Mouse (Mus musculus) lung, postnatal 0 days (tissue): ENCODE measurements at regions not wholly inside any gene's neighbourhood (a gene's known extent, or its start where the extent isn't known, plus 50 kb on each side); places are given as distances from the start of the nearest gene placed in this dataset.

ENCODE experiments used
- ATAC-seq: fragments of 200-750 bp; cut with Nextera tagmentation; 2 replicates; pipeline ENCODE4 v1.8.0; 2017; ENCODE audit warnings: moderate library complexity
- DNase-seq: peaks from one replicate; pipeline ENCODE4 v3.0.0-alpha.2; 2016; ENCODE audit warnings: low spot score
- H3K27ac ChIP-seq: fragments of 300-500 bp; sonication (generic); 2 replicates; pipeline ENCODE4 v1.5.1; 2014; ENCODE audit warnings: antibody characterized with exemption, mild to moderate bottlenecking, low read length, mixed read lengths
- H3K27me3 ChIP-seq: fragments of 300-500 bp; sonication (generic); replicated peaks from 2 replicates; pipeline ENCODE4 v1.6.1; 2014; ENCODE audit warnings: low read length, mixed read lengths; ENCODE audit not compliant: insufficient read depth
- H3K36me3 ChIP-seq: fragments of 300-500 bp; sonication (generic); 2 replicates; pipeline ENCODE4 v1.6.1; 2014; ENCODE audit warnings: low read length, mixed read lengths; ENCODE audit not compliant: insufficient read depth
- H3K4me1 ChIP-seq: fragments of 300-500 bp; sonication (generic); 2 replicates; pipeline ENCODE4 v1.6.1; 2014; ENCODE audit warnings: antibody characterized with exemption, low read depth, low read length, mixed read lengths; ENCODE audit not compliant: insufficient read depth
- H3K4me2 ChIP-seq: fragments of 300-500 bp; sonication (generic); replicated peaks from 2 replicates; pipeline ENCODE4 v1.6.1; 2014; ENCODE audit warnings: low read depth, mild to moderate bottlenecking, low read length, moderate library complexity, mixed read lengths
- H3K4me3 ChIP-seq: fragments of 300-500 bp; sonication (generic); 2 replicates; pipeline ENCODE4 v1.5.1; 2014; ENCODE audit warnings: low read depth, low read length
- H3K9ac ChIP-seq: fragments of 300-500 bp; sonication (generic); replicated peaks from 2 replicates; pipeline ENCODE4 v1.6.1; 2014; ENCODE audit warnings: low read depth, mild to moderate bottlenecking
- H3K9me3 ChIP-seq: fragments of 300-500 bp; sonication (generic); 2 replicates; pipeline ENCODE4 v1.6.1; 2016; ENCODE audit warnings: low read length, mixed read lengths
- CTCF ChIP-seq: IDR thresholded peaks from 2 replicates; pipeline ENCODE4 v1.5.1; 2016; ENCODE audit warnings: antibody characterized with exemption, mild to moderate bottlenecking
- EP300 ChIP-seq: IDR thresholded peaks from 2 replicates; pipeline ENCODE4 v1.6.1; 2016; ENCODE audit warnings: antibody characterized with exemption, mild to moderate bottlenecking, control low read depth
- WGBS: fragments of 180-500 bp; shearing (Covaris S2); extraction: QIAGEN DNeasy Blood & Tissue Kit; methylation state at CpG from one replicate; pipeline ENCODE4 v1.1.7; 2014; 5-methylcytosine and 5-hydroxymethylcytosine counted together

GRCm38 (mm10) chr2:139298541-139299152 lies 195.1 kb upstream of the Sptlc3 start:
- Histone ChIP-seq H3K4me1 (no peaks in the 10 kb centered on the region), H3K4me2 (no peak overlapping the region), H3K27me3 (no peaks in the 10 kb centered on the region), H3K9me3 (no peaks in the 10 kb centered on the region), H3K4me3 (no peak overlapping the region), H3K36me3 (no peaks in the 10 kb centered on the region), H3K27ac (no peak overlapping the region), H3K9ac (no peak overlapping the region)
- DNase-seq, result peak; percentile 37
- TF ChIP-seq EP300 (no peak), CTCF (no peak)
- WGBS, result 53% methylated on average over 6 of the region's 6 CpGs
- no peak for ATAC-seq

GRCm38 (mm10) chr2:139311401-139311812 lies 182.3 kb upstream of the Sptlc3 start:
- Histone ChIP-seq H3K9me3 (no peaks in the 10 kb centered on the region), H3K4me3 (no peak overlapping the region), H3K4me2 (no peak overlapping the region), H3K9ac (no peak overlapping the region), H3K27ac (no peak overlapping the region), H3K36me3 (no peaks in the 10 kb centered on the region), H3K4me1 (no peaks in the 10 kb centered on the region), H3K27me3 (no peaks in the 10 kb centered on the region)
- no peak for ATAC-seq
- DNase-seq, result no peak
- TF ChIP-seq EP300 (no peak), CTCF (no peak)
- WGBS, result 76% methylated on average over 1 of the region's 1 CpGs

- Histone ChIP-seq H3K4me3 (no peak overlapping the region), H3K36me3 (no peaks in the 10 kb centered on the region), H3K9me3 (no peaks in the 10 kb centered on the region), H3K27me3 (no peaks in the 10 kb centered on the region), H3K4me2 (no peak overlapping the region), H3K9ac (no peak overlapping the region), H3K27ac (no peak overlapping the region), H3K4me1 (no peaks in the 10 kb centered on the region)
- WGBS, result 51% methylated on average over 4 of the region's 4 CpGs
- DNase-seq (no peak), ATAC-seq (no peak)
- TF ChIP-seq EP300, result no peak
- no peak for TF ChIP-seq CTCF
Measured at GRCm38 (mm10) chr2:139312053-139312452, 181.7 kb upstream of the Sptlc3 start.

DNA sequence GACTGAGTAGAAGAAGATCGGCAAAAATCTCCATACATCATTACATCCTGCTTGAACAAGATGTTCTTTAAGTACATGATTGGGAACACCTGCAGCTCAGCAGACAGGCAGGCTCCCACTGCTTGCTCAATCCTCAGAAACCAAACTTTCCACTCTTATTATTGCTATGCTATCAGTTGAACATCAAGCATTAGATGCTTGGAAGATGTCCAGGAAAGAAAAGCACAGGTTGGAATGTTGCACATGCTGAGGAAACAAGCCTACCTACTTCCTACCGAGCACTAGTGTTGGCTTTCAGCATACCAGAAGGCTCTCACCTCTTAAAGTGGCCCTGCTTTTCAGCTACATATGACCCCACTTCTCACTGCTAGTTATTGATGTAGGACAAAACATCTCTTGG lies 171.2 kb upstream of the Sptlc3 start:
- 39% methylated on average over 2 of the region's 2 CpGs for WGBS
- Histone ChIP-seq H3K4me1 (no peaks in the 10 kb centered on the region), H3K4me3 (no peak overlapping the region), H3K27me3 (no peaks in the 10 kb centered on the region), H3K9me3 (no peaks in the 10 kb centered on the region), H3K36me3 (no peaks in the 10 kb centered on the region), H3K4me2 (no peak overlapping the region), H3K9ac (no peak overlapping the region), H3K27ac (no peak overlapping the region)
- peak; percentile 89 for TF ChIP-seq EP300
- TF ChIP-seq CTCF, result no peak
- ATAC-seq (peak; percentile 97), DNase-seq (peak; percentile 89)

DNA sequence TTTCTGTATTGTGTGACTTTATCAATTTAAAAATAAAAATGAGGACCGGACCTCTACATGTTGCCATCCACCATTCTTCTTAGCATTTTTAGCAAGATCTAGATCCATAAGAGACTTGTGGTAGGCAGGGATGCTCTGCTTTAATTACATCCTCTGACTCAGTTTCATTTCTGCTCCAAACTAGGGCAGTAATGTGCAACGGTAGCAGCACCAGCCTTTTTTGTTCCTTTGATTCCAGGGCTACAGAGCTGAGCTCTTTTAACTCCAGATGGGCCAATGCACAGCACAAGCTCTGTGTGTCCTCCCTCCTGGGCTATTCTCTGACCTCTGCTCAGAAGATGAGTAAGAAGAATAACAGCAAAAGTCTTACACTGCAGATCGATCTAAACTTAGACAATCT lies 168.2 kb upstream of the Sptlc3 start:
- H3K4me1 ChIP-seq, result no peaks in the 10 kb centered on the region
- DNase-seq (no peak), ATAC-seq (no peak)
- H3K4me3 ChIP-seq, result no peak overlapping the region
- 64% methylated on average over 3 of the region's 3 CpGs for WGBS
- H3K27ac ChIP-seq, result no peak overlapping the region
- no peaks in the 10 kb centered on the region for H3K9me3 ChIP-seq
- H3K27me3 ChIP-seq, result no peaks in the 10 kb centered on the region
- H3K4me2 ChIP-seq, result no peak overlapping the region
- no peak overlapping the region for H3K9ac ChIP-seq
- no peak for TF ChIP-seq CTCF
- TF ChIP-seq EP300, result no peak
- H3K36me3 ChIP-seq, result no peaks in the 10 kb centered on the region

DNA sequence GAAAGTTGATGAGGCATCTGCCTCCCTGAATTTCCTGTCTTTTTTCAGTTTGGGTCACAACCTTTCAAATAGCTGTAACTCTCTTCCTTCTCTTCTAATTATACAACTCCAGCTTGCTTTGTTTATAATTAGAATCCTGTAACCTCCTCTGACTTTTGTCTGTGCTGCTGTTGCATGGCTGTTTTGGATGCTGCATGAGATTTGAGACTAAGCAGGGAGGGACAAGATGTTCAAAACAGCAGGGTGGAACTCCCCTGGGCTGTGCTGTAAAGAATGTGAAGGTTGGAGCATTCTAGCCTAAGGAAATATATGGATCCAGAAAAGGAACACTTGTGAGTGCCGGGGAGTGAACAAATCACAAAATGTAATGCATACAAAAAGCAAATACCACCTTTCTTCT lies 159.0 kb upstream of the Sptlc3 start:
- H3K9me3 ChIP-seq, result no peaks in the 10 kb centered on the region
- WGBS, result 68% methylated on average over 1 of the region's 1 CpGs
- H3K36me3 ChIP-seq, result no peaks in the 10 kb centered on the region
- DNase-seq, result no peak
- H3K4me2 ChIP-seq, result no peak overlapping the region
- no peak overlapping the region for H3K9ac ChIP-seq
- H3K27ac ChIP-seq, result no peak overlapping the region
- no peak for ATAC-seq
- H3K4me1 ChIP-seq, result no peaks in the 10 kb centered on the region
- TF ChIP-seq EP300 (no peak), CTCF (no peak)
- H3K4me3 ChIP-seq, result no peak overlapping the region
- H3K27me3 ChIP-seq, result no peaks in the 10 kb centered on the region

DNA sequence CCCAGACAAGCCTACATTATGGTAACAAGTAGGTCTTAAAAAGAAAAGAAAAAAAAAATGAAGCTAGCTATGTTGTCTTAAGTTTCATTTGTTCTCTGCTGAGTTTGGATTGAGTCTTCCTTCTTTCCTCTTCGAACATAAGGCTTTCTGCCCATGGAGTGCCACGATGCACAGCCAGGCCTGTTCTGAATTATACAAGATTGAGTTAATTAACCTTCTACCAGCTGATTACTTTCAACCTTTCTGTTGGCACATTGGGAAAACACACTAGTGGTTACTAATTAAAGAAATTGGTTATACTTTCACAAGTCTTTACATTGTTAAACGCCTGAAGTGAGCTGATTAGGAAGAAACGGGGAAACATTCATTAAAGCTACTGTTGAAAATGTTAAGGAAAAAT lies 155.5 kb upstream of the Sptlc3 start:
- DNase-seq (no peak), ATAC-seq (no peak)
- Histone ChIP-seq H3K9ac (no peak overlapping the region), H3K4me2 (no peak overlapping the region), H3K9me3 (no peaks in the 10 kb centered on the region), H3K27me3 (no peaks in the 10 kb centered on the region), H3K27ac (no peak overlapping the region), H3K4me3 (no peak overlapping the region), H3K4me1 (no peaks in the 10 kb centered on the region), H3K36me3 (no peaks in the 10 kb centered on the region)
- WGBS, result 83% methylated on average over 4 of the region's 4 CpGs
- TF ChIP-seq EP300 (no peak), CTCF (no peak)
